29 mouse cellular contexts compared by ENCODE assay signal in genomic region chr4:152304685-152305084, GRCm38 (mm10). TPM values are rescaled to one million over a fixed set of nuclear protein-coding genes. Genes with fewer than 3 reads are reported as not detected.
"Had no signal": no experiment of that assay in that cellular context is flagged by ENCODE, and none has a peak within 500 bp of the region (broad histone marks: within the 10 kb centered on the region; RNA-seq: fewer than 3 reads in every experiment).

No protein-coding gene starts in this region.

- DNase-seq: kidney, adult 9 months; kidney, postnatal 14 days; kidney, postnatal 4 days; layer of hippocampus, postnatal 36 days; liver; lung, adult 18-20 months; lung, postnatal 10 days; lung, postnatal 36 days; midbrain, embryonic 14.5 days; right cerebral cortex, adult 18-20 months; right cerebral cortex, postnatal 14 days; right cerebral cortex, postnatal 4 days; thymus, adult 18-20 months; thymus, postnatal 36 days had no signal

- ATAC-seq: liver, embryonic 12.5 days had no signal

- H3K9me3 ChIP-seq: limb, embryonic 10.5 days; limb, embryonic 13.5 days; liver, embryonic 12.5 days; liver, embryonic 15.5 days; lung, embryonic 15.5 days; megakaryocyte, embryonic 14.5 days; neural tube, embryonic 12.5 days; neural tube, embryonic 15.5 days had no signal

- H3K4me2 ChIP-seq: limb, embryonic 13.5 days; liver, embryonic 12.5 days; liver, embryonic 15.5 days; lung, embryonic 15.5 days; midbrain, embryonic 11.5 days; neural tube, embryonic 12.5 days; neural tube, embryonic 15.5 days had no signal

- H3K4me1 ChIP-seq: limb, embryonic 10.5 days; limb, embryonic 13.5 days; liver, embryonic 12.5 days; liver, embryonic 15.5 days; lung, embryonic 15.5 days had no signal

- H3K27ac ChIP-seq: left cerebral cortex, adult 2 months; limb, embryonic 10.5 days; limb, embryonic 13.5 days; liver, embryonic 12.5 days; liver, embryonic 15.5 days; lung, embryonic 15.5 days; neural tube, embryonic 12.5 days; neural tube, embryonic 15.5 days; stomach, postnatal 0 days had no signal

- H3K4me3 ChIP-seq: left cerebral cortex, adult 2 months; limb, embryonic 10.5 days; limb, embryonic 13.5 days; liver, embryonic 12.5 days; liver, embryonic 15.5 days; lung, embryonic 15.5 days; megakaryocyte, embryonic 14.5 days; neural tube, embryonic 12.5 days; neural tube, embryonic 15.5 days had no signal

- H3K27me3 ChIP-seq: liver, embryonic 15.5 days; lung, embryonic 15.5 days had no signal

- H3K9ac ChIP-seq: limb, embryonic 13.5 days; liver, embryonic 12.5 days; liver, embryonic 15.5 days; lung, embryonic 15.5 days; neural tube, embryonic 12.5 days; neural tube, embryonic 15.5 days had no signal

RNA-seq across cellular contexts. Expression of gene Hes3, which starts 13.2 kb away (rescaled TPM):
- total RNA-seq: layer of hippocampus, adult 18-20 months; layer of hippocampus, postnatal 10 days; layer of hippocampus, postnatal 36 days had no signal
- polyA plus RNA-seq: kidney, embryonic 16.5 days; limb, embryonic 10.5 days; limb, embryonic 13.5 days; liver, embryonic 12.5 days; liver, embryonic 15.5 days; lung, embryonic 15.5 days; stomach, postnatal 0 days; urinary bladder, adult 2 months had no signal
